Mouse (Mus musculus) MEL (cell line): Measurements from ENCODE around the gene Mbd6. TPM values are rescaled to one million over a fixed set of nuclear protein-coding genes. Genes with fewer than 3 reads are reported as not detected.

Source experiments
- DNase-seq: peaks from one replicate; pipeline ENCODE4 v3.0.0; 2011; ENCODE audit warnings: low read depth, low spot score
- H3K27ac ChIP-seq: 2 replicates; pipeline ENCODE4 v1.5.1; 2012; ENCODE audit warnings: low read depth, mild to moderate bottlenecking, control low read depth, low read length, moderate library complexity; ENCODE audit not compliant: control insufficient read depth
- H3K27me3 ChIP-seq, 2 experiments: fragments of 150-350 bp in 1 of 2; sonication (generic) in 1 of 2; 2 replicates each; pipeline ENCODE4 v1.6.1; 2012; ENCODE audit warnings: low read length in 2 of 2, mild to moderate bottlenecking in 2 of 2, improper control_type of control experiment in 1 of 2, moderate library complexity in 1 of 2; ENCODE audit not compliant: insufficient read depth in 2 of 2, control insufficient read depth in 1 of 2
- H3K36me3 ChIP-seq, 2 experiments: 2 replicates each; pipeline ENCODE4 v1.6.1; 2012 to 2014; ENCODE audit warnings: low read length in 2 of 2, improper control_type of control experiment in 1 of 2, inconsistent platforms in 1 of 2, mild to moderate bottlenecking in 1 of 2; ENCODE audit not compliant: insufficient read depth in 2 of 2, control insufficient read depth in 1 of 2
- H3K4me1 ChIP-seq, 2 experiments: fragments of 150-350 bp in 1 of 2; sonication (generic) in 1 of 2; 2 replicates each; pipeline ENCODE4 v1.6.1; 2012; ENCODE audit warnings: low read length in 2 of 2, improper control_type of control experiment in 1 of 2, mild to moderate bottlenecking in 1 of 2; ENCODE audit not compliant: insufficient read depth in 2 of 2, control insufficient read depth in 1 of 2
- H3K4me3 ChIP-seq, 2 experiments: fragments of 150-350 bp in 1 of 2; sonication (generic) in 1 of 2; 2 replicates each; pipeline ENCODE4 v1.5.1; 2012; ENCODE audit warnings: low read depth in 2 of 2, low read length in 2 of 2, mild to moderate bottlenecking in 2 of 2, moderate library complexity in 2 of 2, control low read depth in 1 of 2, improper control_type of control experiment in 1 of 2; ENCODE audit not compliant: control insufficient read depth in 1 of 2, insufficient read depth in 1 of 2
- H3K79me2 ChIP-seq: 2 replicates; pipeline ENCODE4 v1.6.1; 2012; ENCODE audit warnings: mild to moderate bottlenecking, low read length, moderate library complexity; ENCODE audit not compliant: control insufficient read depth, poor library complexity, insufficient read depth
- H3K9ac ChIP-seq: 2 replicates; pipeline ENCODE4 v1.6.1; 2012; ENCODE audit warnings: low read depth, mild to moderate bottlenecking, control low read depth, low read length, moderate library complexity; ENCODE audit not compliant: control insufficient read depth, poor library complexity, severe bottlenecking
- H3K9me3 ChIP-seq: fragments of 150-350 bp; sonication (generic); replicated peaks from 2 replicates; pipeline ENCODE4 v1.6.1; 2012; ENCODE audit warnings: mild to moderate bottlenecking, low read length, improper control_type of control experiment, moderate library complexity; ENCODE audit not compliant: insufficient read depth
- BHLHE40 ChIP-seq: IDR thresholded peaks from 2 replicates; pipeline ENCODE4 v1.6.1; 2012; ENCODE audit warnings: low read depth, mild to moderate bottlenecking, inconsistent platforms, low read length, improper control_type of control experiment, borderline replicate concordance
- CHD1 ChIP-seq: IDR thresholded peaks from 2 replicates; pipeline ENCODE4 v1.6.1; 2012; ENCODE audit warnings: low read depth, mild to moderate bottlenecking, inconsistent platforms, low read length, improper control_type of control experiment
- E2F4 ChIP-seq: IDR thresholded peaks from 2 replicates; pipeline ENCODE4 v1.6.1; 2011; ENCODE audit warnings: low read depth, low read length, improper control_type of control experiment, borderline replicate concordance
- EP300 ChIP-seq, 2 experiments: IDR thresholded peaks; 2 replicates each; pipeline ENCODE4 v1.6.1; 2011; ENCODE audit warnings: improper control_type of control experiment in 2 of 2, low read length in 2 of 2, low read depth in 1 of 2, mild to moderate bottlenecking in 1 of 2
- JUND ChIP-seq: IDR thresholded peaks from 2 replicates; pipeline ENCODE4 v1.6.1; 2011; ENCODE audit warnings: low read depth, mild to moderate bottlenecking, improper control_type of control experiment, low read length
- KAT2A ChIP-seq: conservative IDR thresholded peaks from 2 replicates; pipeline ENCODE4 v1.6.1; 2012; ENCODE audit warnings: low read depth, low read length, improper control_type of control experiment, inconsistent platforms
- MAFK ChIP-seq: IDR thresholded peaks from 2 replicates; pipeline ENCODE4 v1.6.1; 2011; ENCODE audit warnings: low read depth, mild to moderate bottlenecking, low read length, improper control_type of control experiment, borderline replicate concordance
- MAX ChIP-seq: IDR thresholded peaks from 2 replicates; pipeline ENCODE4 v1.6.1; 2011; ENCODE audit warnings: low read length, improper control_type of control experiment
- MAZ ChIP-seq: IDR thresholded peaks from 2 replicates; pipeline ENCODE4 v1.6.1; 2012; ENCODE audit warnings: low read depth, mild to moderate bottlenecking, inconsistent platforms, low read length, improper control_type of control experiment
- NELFE ChIP-seq: IDR thresholded peaks from 2 replicates; pipeline ENCODE4 v1.6.1; 2011; ENCODE audit warnings: low read depth, low read length, improper control_type of control experiment
- POLR2AphosphoS2 ChIP-seq: IDR thresholded peaks from 2 replicates; pipeline ENCODE4 v1.6.1; 2011; ENCODE audit warnings: low read length, improper control_type of control experiment
- POLR2AphosphoS5 ChIP-seq: IDR thresholded peaks from 2 replicates; pipeline ENCODE4 v1.6.1; 2012; ENCODE audit warnings: low read depth, borderline replicate concordance, mild to moderate bottlenecking, inconsistent platforms, low read length, moderate library complexity, mixed read lengths
- RAD21 ChIP-seq: IDR thresholded peaks from 2 replicates; pipeline ENCODE4 v1.6.1; 2011; ENCODE audit warnings: mild to moderate bottlenecking, low read depth, low read length, improper control_type of control experiment
- RCOR1 ChIP-seq: IDR thresholded peaks from 2 replicates; pipeline ENCODE4 v1.6.1; 2012; ENCODE audit warnings: low read depth, mild to moderate bottlenecking, inconsistent platforms, low read length, improper control_type of control experiment
- SIN3A ChIP-seq: IDR thresholded peaks from 2 replicates; pipeline ENCODE4 v1.6.1; 2012; ENCODE audit warnings: low read length, improper control_type of control experiment, inconsistent platforms
- TAL1 ChIP-seq: IDR thresholded peaks from 2 replicates; pipeline ENCODE4 v1.6.1; 2012; ENCODE audit warnings: mild to moderate bottlenecking, inconsistent platforms, low read length, moderate library complexity, mixed read lengths
- ZKSCAN1 ChIP-seq: IDR thresholded peaks from 2 replicates; pipeline ENCODE4 v1.6.1; 2012; ENCODE audit warnings: low read depth, mild to moderate bottlenecking, inconsistent platforms, low read length, improper control_type of control experiment, moderate library complexity
- ZNF384 ChIP-seq: IDR thresholded peaks from 2 replicates; pipeline ENCODE4 v1.6.1; 2012; ENCODE audit warnings: low read depth, mild to moderate bottlenecking, inconsistent platforms, low read length, improper control_type of control experiment
- polyA plus RNA-seq, 2 experiments: library from polyadenylated mRNA; stranded (reverse) in 1 of 2; unstranded in 1 of 2; fragments of >175 nt in 1 of 2; fragments of >200 nt in 1 of 2; gene quantifications; 2 replicates each; pipeline versions ENCODE4 v1.2.1 to v1.2.4; 2012; ENCODE audit warnings: low replicate concordance in 2 of 2, low read depth in 1 of 2; ENCODE audit not compliant: insufficient read length in 2 of 2, insufficient read depth in 1 of 2, missing spikeins in 1 of 2
- total RNA-seq: library from RNA; depleted of rRNA; stranded (reverse); fragments of 300-350 nt; gene quantifications from 2 replicates; pipeline ENCODE4 v1.2.3, GENCODE M21; 2012

Mbd6 gene
- total and polyA plus RNA-seq, 3 experiments = 4.2 to 44.8 TPM; not detected in 1

DNA sequence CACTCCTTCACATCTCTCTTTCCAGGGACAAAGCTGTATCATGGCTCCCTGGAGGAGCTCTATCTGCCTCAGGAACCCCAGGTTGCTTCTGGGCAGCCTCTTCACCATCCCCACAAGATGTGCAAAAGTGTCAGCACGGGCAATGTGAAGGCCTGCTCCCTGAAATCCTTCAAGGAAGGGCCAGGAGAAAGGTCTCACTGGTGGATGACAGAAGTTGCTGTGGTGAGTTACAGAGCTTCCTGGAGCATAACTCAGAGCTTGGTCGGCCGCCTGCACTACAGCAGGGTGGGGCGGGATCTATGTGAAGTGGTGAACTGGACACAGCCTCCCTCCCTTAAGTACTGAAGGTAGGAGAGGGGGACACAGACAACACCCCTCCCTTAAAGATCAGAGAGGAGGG, 33.9 kb upstream of the Mbd6 start:
- TF ChIP-seq ZKSCAN1 (no peak), KAT2A (no peak), NELFE (no peak), E2F4 (no peak), POLR2AphosphoS2 (no peak), BHLHE40 (no peak), CHD1 (no peak), POLR2AphosphoS5 (no peak)
- DNase-seq = no peak
- Histone ChIP-seq H3K27me3 (no peaks in the 10 kb centered on the region), H3K9me3 (no peaks in the 10 kb centered on the region), H3K36me3 (peaks cover 0 to 14% of the 10 kb centered on the region in 2 experiments; a peak in 2 of 4 replicates), H3K4me1 (peaks cover 14 to 22% of the 10 kb centered on the region in 2 experiments), H3K27ac (peak overlapping the region; percentile 64), H3K4me3 (peak overlapping the region in 1 of 2 experiments; percentile 53; a peak in 1 of 4 replicates), H3K9ac (peak overlapping the region; percentile 71), H3K79me2 (peaks cover 2% of the 10 kb centered on the region; the same call in 1 of the 2 replicates)

DNA sequence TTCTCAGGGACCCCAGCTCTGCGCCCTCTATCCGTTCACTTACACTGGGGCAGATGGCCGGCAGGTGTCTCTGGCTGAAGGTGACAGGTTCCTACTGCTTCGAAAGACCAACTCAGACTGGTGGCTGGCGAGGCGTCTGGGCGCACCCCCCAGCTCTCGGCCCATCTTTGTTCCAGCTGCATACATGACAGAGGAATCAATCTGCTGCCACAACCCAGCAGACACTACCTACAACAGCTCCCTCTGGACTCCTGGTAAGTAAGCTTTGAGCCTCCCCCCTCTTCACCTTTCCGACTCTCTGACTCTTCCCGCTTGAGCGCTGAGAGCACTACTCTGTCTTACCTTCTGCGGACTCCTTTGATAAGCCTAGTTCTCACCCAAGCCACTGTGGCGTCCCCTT, 33.4 kb upstream of the Mbd6 start:
- Histone ChIP-seq H3K9me3 (no peaks in the 10 kb centered on the region), H3K36me3 (peaks cover 0 to 15% of the 10 kb centered on the region in 2 experiments; a peak in 2 of 4 replicates), H3K79me2 (peaks cover 2% of the 10 kb centered on the region; the same call in 1 of the 2 replicates), H3K27ac (no peak overlapping the region), H3K4me1 (peaks cover 15 to 26% of the 10 kb centered on the region in 2 experiments), H3K27me3 (no peaks in the 10 kb centered on the region), H3K9ac (no peak overlapping the region), H3K4me3 (no peak overlapping the region)
- DNase-seq = no peak
- TF ChIP-seq JUND (no peak), MAZ (no peak), SIN3A (no peak), MAFK (no peak), MAX (no peak), ZNF384 (no peak), RCOR1 (no peak), KAT2A (no peak)

DNA sequence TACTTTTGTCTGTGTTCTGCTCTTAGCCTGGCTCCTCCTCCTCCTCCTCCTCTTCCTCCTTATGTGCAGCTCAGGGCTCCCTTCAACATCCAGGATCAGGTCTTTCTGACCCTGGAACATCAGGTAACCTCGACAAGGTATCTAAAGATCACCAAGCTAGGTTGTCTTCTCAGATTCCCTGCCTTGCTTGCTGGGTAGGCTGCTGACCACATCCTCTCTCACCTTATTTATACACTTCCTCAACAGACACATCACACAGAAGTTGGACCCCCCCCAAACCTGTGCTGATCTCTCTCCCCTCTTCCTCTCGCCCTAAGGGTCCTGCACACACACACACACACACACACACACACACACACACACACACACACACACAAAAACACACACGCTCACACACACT, 32.8 kb upstream of the Mbd6 start, which contains the start of gene Arhgap9:
TSS of gene Arhgap9 (plus strand) at position 344 of the 400 bp plus-strand sequence.
- Histone ChIP-seq H3K36me3 (peaks cover 0 to 19% of the 10 kb centered on the region in 2 experiments; a peak in 2 of 4 replicates), H3K27ac (no peak within 1 kb of the TSS; the same call in 1 of the 2 replicates), H3K4me1 (peaks cover 15 to 30% of the 10 kb centered on the region in 2 experiments), H3K27me3 (no peaks in the 10 kb centered on the region), H3K79me2 (peaks cover 2% of the 10 kb centered on the region; the same call in 1 of the 2 replicates), H3K9me3 (no peaks in the 10 kb centered on the region), H3K4me3 (no peak within 1 kb of the TSS), H3K9ac (peak within 1 kb of the TSS; percentile 71)
- no peak for DNase-seq
- TF ChIP-seq EP300 (IDR thresholded peaks at IDR 0.05; ENCODE audit: low read depth in 1 of 2, low read length in 2 of 2) (no peak), RCOR1 (no peak), RAD21 (no peak), POLR2AphosphoS2 (no peak), MAZ (no peak), TAL1 (no peak), KAT2A (no peak)
